Mouse (Mus musculus) cerebellum, adult 9-11 months (tissue): ENCODE results near the gene Arid4b.

Experiments used
- DNase-seq: peaks from one replicate; pipeline ENCODE4 v3.0.0; 2022

Arid4b gene

DNA sequence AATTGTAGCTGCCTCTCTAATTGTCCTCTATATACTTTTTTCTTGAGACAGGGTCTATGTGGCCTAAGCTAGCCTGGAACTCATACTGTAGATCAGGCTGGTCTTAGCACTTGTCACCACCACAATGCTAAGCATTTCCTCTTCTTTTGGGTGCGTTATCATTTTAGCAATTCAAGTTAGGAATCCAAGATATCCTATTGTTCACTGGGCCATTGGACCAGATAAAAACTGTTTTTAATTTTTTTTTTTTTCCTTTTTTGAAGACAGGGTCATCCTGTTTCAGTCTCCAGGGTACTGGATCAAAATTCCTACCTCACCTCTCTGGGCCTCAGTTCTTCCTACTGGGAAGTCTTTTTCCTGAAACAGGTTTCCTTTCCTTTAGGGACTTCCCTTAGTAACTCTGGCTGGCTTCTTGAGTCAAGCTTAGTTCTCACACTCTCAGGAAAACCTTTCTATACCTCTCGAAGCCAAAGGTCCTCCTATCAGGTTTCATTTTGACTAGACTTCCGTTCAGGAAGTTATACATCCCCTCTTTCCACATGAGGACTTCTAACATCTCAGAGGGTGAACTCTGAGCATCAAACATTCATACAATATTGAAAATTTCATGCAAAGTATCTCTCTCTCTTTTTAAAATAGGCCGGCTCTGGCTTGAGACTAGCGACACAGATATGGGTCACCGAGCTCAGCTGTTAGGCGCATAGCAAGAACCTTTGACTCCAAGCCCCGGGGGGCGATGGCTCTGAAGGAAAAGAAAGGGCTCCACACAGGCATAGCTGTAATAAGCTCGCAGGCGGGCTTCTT lies 621 bp upstream of the Arid4b start:
- peak; percentile 14 for DNase-seq

DNA sequence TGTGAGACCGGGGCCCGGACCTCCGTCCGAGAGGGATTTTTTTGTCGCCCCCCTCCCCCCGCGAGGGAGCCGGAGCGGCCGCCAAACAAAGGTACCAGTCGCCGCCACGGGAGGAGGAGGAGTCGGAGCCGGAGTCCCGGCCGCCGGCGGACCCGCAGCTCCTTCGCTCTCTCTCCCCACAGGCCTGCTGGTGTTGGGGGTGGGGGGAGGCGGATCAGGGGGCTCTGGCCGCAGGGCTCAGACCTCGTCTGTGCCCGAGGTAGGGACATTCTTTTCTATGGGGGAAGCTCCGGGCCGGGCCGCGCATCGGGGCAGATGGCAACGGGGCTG lies 875 bp downstream of the Arid4b start:
- no peak for DNase-seq

DNA sequence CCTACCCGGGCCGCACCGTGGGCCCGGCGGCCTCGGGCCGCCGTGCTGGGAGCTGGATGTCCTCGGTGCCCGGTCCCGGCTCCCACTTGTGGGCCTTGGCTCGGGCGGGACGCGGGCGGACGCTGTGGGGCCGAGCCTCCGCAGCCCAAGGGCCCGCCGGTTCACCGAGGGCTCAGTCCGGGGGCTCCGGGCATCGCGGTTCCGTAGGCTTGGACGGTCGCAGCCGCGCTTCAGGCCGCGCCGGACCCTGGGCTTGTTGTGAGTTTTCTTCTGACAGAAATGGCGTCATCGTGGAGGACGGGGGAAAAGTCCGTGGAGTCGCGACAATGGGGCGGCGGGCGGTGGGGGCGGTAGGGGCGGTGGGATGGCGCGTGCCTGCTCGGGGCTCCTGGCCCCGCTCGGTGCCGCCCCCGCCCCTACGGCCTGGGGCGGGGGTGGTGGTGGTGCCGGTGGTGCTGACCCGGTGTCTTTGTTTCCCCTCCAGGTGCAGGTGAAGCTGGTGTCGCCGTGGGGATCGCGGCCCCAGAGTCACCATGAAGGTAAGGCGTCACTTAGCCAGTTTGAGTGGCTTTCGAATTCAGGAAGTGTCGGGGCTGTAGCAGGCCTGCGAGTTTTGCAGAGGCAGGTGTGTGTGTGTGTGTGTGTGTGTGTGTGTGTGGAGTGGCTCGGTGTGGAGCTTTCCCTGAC lies 1.5 kb downstream of the Arid4b start:
- peak; percentile 66 for DNase-seq

DNA sequence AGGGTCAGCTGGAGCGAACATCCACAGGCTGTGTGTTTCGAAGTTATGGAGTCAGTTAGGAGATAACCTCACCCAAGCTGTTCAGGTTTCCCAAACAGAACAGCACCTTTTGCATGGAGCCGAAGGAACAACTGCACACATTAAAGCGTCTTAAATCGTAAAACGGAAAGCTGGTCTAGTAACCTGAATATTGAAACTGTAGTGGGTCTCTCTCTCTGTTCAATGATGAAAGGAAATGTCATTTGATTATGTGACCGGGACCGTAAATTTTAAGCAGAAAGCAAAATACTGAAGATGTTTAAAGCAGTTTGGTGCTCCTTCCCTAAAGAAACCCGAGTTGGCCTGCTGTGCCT lies 2.0 kb downstream of the Arid4b start:
- no peak for DNase-seq

DNA sequence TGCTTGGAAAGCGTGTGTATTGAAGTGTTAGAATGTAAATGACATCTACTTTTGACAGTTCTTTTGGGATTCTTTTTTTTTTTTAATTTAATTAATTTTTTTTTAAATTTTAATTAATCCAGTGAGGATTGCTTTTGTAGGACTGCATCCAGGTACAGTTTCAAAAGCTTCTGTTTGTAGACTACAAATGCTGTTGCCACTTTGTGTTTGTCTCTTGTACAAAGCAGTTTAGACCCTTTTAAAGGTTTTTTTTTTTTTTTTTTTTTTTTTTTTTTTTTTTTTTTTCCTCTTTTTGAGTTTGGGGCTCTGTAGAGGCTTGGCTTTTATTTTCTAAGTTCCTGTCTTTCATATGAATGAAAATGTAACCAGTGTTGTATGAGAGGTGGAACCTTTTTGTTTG lies 2.7 kb downstream of the Arid4b start:
- DNase-seq, result no peak

DNA sequence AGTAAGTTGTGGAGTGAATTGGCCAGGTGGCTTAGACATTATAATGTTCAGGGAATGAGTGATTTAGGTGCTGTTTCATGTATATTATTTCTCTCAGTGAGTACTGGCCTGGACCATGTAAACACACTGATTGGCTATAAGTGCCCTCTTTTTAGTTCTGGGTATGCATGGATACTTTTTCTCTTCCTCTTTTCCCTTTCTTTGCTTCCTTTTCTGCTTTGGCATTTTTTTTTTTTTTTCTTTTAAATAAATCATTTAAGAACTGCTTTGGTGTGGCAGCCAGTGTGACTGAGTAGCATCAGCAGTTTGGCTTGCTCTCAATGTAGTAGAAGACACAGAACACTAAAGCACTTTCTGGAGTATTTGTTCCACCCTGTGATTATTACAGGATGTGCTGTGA lies 5.0 kb downstream of the Arid4b start:
- DNase-seq, result no peak

DNA sequence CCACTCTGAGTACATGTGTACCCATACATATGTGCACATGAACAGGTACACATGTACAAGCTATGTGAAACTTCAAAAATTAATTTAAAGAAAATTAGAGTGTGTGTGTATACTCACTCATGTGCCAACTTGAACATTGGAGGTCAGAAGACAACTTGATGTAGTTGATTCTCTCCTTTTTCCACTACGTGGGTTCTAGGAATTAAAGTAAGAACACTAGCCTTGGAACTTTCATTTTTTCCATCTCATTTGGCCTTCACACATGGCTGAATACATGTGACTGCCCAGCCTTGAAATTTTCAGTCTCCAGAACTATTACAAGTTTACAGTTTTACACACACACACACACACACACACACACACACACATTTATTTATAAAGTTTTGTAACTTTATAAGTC lies 6.3 kb downstream of the Arid4b start:
- no peak for DNase-seq

DNA sequence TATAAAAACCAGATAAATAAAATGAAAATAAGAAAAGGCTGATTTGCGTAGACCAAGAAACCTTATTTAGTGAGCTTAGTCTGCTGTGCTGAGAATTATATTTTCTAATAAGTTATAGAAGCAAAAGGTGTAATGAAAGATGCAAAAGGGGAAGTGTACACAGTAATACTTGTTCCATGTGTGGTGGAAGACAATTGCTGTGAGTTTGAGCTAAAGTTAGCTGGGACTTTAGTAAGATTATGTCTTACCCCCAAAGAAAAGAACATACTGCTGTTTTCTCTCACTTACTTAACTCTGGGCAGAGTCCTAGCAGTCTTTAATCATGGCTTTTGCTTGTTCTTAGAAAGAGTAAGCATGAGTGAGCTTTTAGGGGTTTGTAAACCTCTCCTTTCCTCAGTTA lies 11.3 kb downstream of the Arid4b start:
- no peak for DNase-seq

DNA sequence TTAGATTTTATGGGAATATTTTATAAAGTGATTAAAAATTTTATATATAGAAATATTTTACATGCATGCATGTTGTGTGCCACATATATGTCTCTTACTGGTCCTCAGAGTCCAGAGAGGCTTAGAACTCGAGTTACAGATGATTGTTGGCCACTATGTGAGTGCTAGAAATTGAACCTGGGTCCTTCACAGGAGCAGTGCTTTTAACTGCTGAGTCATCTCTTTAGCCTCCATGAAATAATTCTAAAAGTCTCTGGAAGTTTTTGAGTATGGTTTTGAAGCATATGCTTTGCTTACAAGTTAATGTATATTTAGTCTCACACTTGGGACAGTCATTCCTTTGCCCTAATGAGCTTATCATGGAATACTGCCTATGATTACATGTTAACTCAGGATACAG lies 12.3 kb downstream of the Arid4b start:
- no peak for DNase-seq

DNA sequence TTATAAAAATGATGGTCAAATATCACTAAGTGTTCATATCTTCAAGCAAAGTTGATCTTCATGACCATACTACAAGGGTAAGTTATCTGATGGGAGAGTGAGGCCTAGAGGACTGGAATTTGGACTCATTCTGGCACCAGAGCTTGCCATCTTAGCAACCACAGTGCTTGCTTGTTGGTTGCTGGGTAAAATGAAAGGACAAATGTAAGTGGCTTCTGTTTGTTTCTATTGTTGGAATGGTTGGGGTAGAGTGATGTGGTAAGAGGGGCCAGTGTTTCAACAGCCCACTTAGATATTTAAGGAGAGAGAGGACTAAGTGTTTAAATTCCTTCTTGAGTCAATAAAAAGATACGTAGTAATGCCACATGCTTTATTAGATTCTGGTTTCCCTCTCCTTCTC lies 25.6 kb downstream of the Arid4b start:
- no peak for DNase-seq

DNA sequence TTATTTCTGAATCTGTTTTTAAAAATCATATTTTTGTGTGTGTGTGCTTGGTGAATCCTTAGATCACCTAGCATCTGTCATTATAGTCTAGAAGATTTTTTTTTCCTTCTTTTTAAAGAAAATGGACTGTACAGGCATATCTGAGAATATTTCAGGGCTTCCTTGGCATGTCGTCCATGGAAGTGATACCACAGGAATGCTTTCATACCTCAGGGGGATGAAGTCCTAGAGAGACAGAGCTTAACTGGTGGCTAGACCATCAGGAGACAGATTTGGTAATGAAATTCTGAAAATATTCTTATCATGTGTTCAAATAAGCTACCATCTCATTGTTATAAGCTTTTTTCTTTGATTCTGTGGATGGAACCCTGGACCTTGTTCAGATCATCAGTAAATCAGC lies 40.0 kb downstream of the Arid4b start:
- no peak for DNase-seq

DNA sequence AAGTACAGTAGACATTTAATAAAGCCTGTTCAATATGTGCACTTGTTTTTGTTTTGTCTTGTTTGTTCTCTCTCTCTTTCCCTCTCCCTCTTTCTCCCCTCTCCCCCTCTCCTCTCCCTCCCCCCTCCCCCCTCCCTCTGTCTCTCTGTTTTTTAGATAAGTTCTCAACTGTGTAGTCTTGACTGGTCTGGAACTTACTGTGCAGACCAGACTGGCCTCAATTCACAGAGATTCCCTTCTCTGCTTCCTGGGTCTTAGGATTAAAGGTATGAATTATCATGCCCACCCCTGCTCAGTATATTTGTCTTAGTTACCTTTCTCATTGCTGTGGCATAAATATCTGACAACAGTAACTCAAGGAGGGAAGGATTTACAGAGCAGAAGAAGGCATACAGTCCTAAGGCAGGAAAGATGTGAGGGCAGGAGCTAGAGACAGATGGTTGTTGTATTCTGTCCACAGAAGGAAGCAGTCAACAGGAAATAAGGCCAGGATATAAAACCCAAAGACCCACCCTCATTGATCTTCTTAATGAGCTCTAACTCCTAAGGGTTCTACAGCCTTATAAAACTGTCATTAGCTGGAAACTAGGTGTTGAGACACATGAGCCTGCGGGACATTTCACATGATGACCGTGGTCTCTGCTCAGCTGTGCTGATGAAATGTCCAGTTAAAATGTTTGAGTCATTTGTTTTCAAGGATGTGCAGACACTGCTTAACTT lies 47.3 kb downstream of the Arid4b start:
- DNase-seq, result no peak

DNA sequence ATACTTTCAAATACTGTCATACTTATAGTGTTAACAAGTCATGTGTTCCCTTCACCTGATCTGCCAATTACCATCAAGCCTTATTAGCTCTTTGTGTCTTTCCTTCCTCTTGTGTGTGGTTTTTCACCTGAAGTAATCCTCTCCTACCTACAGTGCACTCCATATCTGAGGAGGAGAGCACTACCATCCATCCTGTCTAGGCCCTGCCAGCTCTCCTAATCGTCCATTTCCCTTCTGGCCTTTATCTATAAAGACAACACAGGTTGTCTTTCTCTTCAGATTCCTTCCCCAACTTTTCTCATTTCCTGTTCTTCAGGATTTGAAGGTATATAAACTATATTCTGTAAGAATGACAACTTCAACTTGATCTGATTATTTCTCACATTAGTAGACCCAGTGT lies 48.1 kb downstream of the Arid4b start:
- DNase-seq, result no peak

DNA sequence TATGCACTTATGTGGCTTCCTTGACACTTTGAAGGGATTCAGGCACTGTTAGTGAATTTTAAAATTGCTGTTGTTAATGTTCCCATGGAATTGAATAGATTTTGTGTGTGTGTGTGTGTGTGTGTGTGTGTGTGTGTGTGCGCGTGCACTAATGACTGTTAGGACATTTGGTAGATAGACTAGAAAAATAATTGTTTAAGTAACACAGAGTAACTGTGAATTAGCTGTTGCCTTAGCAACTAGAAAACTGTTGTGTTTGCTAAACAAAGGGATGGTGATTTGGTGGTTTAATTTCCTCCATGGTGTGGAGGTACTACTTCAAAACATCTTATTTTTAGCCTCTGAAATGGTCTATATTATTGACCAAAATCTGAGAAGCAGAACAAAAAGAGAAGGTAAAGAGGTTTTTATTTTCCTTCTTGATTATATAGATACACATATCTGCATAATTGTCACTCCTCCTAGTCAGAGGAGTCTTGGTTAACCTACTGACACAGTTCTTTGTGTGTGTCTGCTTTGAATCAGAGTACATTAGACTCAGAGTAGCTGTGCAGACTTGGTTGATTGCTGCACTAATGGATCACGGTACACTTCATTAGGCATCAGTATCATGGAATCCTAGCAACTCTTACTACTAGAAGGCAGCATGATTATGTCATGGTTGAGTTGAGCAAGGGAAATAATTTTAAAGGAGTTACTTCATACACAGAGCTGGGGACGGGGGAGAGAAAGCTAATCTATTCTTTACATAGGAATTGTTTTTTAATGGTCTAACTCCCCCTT lies 50.9 kb downstream of the Arid4b start:
- no peak for DNase-seq

DNA sequence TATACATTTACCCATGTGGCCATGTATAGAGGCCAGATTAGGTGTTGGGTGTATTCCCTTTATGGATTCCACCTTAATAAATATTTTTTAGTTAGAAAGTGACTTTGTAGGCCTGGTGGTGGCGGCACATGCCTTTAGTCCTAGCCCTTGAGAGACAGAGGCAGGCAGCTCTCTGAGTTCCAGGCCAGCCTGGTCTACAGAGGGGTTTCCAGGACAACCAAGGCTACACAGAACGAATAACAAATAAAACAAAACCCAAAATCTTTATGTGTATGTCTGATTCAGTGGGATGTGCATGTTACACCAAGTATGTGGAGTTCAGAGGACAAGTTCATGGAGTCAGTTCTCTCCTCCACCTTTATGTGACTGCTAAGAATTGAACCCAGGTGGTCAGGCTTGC lies 52.8 kb downstream of the Arid4b start:
- DNase-seq, result no peak

DNA sequence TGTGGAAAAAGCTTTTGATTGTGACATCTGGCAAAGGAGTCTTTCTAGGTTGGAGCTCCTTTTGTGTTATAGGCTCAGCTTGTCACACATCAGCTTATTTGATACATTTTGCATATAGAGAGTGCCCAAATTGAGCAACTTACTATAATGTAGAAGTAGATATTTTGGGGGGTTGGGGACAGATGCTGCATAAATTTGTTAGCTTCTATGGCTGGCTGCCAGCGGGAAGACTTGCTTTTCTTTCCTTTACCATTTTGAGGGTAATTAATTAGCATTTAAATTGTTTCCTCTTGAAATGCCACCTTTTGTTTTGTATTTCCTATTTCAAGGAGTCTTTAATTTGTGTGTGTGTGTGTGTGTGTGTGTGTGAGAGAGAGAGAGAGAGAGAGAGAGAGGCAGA lies 68.6 kb downstream of the Arid4b start:
- no peak for DNase-seq

DNA sequence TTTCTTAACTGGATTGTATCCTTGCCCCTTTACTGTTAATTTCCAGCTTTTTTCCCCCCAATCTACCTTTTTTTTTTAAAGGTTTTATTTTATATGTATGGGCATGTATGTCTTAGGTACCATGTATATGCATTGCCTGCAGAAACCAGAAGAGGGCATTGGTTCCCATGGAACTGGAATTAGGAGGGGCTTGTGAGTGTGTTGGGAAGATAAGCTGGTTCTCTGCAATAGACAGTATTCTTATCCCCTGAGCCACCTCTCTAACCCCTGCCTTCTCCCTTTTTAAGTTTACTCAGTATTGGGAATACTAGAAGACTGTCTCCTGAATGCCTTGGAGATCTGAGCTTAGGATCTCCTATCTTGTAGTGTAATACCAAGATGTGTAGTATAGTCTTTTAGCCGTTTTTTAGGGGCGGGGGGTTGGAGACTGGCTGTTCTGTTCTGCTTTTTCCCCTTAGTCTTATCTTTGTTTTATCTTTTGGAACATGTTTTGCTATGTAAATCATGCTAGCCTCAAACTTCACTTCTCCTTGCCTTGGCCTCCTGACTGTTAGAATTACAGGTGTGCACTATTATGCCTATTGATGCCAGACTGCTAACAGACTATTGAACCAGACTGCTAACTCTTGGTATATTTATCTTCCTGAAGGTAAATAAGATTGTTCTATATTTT lies 79.4 kb downstream of the Arid4b start:
- no peak for DNase-seq

DNA sequence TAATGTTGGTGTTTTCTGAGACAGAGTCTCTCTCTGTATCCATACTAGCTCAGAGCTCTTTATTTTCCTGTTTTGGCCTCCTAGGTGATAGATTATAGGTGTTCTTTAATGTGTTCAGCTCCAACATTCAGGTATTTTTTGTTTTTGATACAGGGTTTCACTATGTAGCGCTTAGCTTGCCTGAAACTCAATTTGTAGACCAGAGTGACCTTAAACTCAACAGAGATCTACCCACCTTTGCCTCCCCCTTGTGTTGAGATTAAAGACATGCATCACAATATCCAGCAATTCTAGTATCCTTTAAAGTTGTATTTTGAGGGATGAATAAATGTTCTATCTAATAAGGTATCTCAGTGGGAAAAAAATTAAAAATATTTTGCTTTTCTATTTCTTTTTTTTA lies 115.0 kb downstream of the Arid4b start:
- DNase-seq, result no peak

DNA sequence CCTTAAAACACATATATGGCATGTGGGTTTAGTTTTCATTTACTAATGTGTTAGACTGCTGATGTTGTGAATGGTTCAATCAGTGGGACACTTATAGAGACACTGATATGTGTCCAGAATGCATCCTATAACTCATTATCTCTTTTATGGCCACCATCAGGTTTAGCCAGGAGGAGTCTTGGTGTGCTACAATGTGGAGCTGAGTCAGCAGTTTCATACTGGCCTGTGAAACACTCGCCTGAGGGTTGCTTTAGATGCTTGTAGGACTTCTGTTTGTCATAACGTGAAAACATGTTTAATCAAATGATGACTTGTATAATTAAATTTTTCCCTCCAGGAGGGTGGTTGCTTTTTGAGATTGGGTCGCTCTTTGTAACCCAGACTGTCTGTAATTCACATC lies 116.6 kb downstream of the Arid4b start:
- no peak for DNase-seq

DNA sequence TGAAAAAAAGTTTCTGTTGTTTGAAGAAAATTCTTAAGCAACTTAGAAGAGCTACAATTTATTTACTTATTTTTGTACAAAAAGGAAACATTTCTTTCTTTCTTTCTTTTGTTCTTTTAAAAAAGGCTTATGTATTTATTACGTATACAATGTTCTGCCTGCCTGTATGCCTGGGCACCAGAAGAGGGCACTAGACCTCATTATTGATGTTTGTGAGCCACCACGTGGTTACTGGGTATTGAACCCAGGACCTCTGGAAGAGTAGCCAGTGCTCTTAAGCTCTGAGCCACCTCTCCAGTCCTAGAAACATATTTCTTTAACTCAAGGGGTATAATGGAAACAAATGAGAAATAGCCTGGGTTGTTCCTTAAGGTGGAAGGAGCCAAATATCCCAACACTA lies 182.9 kb downstream of the Arid4b start:
- DNase-seq, result no peak
